Mouse (Mus musculus) adrenal gland, adult 8-10 months (tissue): ENCODE data around the gene Nos1. TPM values are rescaled to one million over a fixed set of nuclear protein-coding genes. Genes with fewer than 3 reads are reported as not detected.
A peak's percentile ranks its signal among the peaks of the same experiment; 100 is the strongest.

ENCODE experiments used
- DNase-seq: peaks from one replicate; pipeline ENCODE4 v3.0.0; 2022
- total RNA-seq, 4 experiments: library from RNA; stranded (reverse); gene quantifications; 2 replicates each; pipeline ENCODE4 v1.2.4; 2022

Nos1 gene
- total RNA-seq, 4 experiments from 2014 or later, result 0.63 to 1.4 (median 0.69) TPM

DNA sequence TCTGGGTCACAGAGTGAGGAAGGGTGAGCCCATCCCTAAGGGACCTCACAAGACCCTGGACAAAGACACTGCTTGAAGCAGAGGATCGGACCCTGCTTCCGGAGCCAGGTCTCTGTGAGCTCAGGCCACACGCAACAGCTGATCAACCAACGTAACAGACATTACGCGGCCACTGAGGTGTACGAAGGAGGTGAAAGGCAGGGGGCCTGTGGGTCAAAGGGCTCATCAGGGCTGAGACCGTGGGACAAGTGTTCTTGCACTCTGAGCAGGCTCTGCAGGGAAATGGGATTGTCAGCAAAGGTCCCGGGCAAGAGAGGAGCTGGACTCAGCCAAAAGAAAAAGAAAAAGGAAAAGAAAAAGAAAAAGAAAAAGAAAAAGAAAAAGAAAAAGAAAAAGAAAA, 186.1 kb downstream of the Nos1 start:
- no peak for DNase-seq

DNA sequence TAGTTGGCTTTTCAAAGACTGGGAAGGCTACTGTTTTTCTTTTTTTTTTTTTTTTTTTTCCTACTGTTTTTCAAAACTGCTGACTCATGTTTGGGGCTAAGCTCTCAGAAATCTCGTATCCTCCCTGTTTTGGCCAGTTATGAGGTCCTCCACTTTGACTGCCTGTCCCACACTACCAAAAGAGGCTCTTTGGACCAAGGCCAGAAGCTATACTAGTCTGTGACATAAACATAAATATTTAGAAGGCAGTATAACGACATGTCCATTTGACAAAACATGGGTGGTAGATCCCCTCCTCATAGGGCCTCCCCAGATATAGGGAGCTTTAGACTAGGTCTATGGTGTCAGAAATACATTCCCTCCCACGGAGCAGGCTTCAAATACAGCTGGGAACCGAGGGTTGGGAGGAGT, 186.8 kb downstream of the Nos1 start:
- DNase-seq, result no peak

DNA sequence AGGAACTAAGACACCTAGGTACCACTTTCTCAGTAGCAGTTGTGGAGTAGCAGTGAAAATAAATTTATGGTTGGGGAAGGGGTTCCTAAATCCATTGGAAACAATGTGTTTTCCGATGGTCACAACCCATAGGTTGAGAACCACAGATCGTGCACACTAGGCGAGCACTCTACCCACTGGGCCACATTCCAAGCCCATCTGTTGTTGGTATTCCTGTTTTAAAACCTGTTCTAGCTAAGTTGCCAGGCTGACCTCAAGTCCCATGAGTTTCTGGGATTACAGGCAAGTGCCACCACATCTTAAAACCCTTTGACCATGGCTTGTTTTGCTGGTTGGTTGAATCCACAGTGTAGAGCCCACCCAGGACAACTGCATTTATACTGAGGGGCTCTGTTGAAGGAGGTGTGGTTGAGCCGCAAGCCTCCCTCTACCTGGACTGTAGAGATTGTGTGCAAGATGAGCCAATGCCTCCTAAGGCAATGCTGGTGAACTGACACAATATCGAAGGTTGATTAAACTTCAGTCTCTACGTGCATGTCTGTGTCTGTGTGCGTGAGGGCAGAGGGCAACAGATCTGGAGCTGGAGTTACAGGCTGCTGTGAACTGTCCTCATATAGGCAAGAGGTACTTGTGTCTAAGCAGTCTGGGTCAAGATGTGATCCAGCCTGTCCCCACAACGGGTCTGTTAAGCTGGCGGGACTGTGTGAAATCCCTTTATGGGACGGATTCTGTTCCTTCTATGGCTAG, 189.0 kb downstream of the Nos1 start:
- DNase-seq, result no peak

DNA sequence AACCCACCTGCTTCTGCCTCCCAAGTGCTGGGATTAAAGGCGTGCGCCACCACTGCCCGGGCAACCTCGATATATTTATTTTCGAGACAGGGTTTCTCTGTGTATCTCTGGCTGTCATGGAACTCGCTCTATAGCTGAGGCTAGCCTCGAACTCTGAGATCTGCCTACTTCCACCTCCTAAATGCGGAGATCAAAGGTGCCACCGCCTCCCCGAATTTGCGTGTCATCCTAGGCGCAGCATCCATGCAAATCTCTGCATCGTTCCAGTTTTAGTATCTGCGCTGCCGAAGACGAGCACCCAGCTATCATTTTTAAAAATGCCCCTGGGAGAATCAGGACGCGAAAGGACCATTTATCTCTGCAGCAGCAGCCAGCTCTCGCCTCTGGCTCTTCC, 195.4 kb downstream of the Nos1 start:
- DNase-seq, result no peak

DNA sequence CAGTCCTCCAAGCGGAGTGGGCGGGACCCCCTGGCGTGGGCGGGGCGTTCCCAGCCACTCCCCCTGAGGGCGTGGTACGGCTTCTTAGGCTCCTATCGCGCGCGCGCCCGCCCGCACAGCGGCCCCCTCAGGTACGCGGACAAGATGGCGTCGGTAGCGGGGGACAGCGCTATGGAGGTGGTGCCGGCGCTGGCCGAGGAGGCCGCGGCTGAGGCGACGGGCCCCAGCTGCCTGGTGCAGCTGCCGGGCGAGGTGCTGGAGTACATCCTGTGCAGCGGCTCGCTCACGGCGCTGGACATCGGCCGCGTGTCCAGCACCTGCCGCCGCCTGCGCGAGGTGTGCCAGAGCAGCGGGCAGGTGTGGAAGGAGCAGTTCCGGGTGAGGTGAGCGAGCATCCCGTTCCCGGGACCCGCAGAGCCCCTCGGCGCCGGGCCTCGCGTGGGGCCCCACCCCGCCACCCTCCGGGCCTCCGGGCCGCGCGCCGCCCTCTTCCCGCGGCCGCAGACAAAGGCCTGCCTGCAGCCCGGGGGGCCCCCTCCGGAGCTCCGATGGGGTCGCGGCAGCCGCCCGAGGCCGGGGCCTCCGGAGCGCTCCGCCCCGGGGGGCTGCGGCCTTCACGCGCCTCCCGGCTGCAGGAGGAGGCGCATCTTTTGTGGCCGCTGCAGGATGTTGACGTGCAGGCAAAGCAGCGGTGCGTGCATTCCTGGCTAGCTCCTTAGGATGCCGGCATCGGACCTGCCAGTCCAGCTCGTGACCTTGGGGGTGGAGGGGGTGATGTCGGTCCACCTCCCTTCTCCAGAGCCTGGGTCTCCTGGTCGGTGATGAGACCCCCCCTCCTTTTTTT, 196.0 kb downstream of the Nos1 start, which contains the start of gene Fbxo21:
Gene Fbxo21, plus strand, starts transcription at position 74 of the 844 bp plus-strand sequence.
- DNase-seq, result peak; percentile 95

- DNase-seq, result no peak
Observed at GRCm38 (mm10) chr5:117977501-117978158, 196.8 kb downstream of the Nos1 start.

DNA sequence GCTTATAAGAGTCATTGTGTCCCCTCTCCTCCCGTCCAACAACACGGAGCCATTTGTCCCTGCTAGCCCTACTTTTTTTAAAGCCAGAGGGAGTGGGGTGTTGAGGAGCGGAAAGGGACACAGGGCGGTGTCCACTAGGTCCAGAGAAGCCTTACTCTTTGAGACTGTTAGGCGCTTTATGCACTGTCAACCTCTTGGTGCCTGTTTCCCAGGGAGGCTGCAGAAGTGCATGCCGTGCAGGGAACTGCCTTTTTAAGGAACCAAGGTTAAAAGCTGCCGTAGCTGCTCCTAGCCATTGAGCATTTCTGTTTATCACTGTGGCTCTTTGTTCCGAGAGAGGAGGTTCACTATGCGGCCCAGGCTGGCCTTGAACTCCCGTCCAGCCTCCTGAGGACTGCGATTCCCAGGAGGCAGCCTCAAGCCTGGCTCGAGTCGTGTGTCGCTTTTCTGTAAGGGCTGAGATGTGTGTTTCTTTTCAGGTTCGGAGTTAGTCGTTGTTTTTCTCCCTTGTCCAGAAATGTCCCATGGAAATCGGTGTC, 197.4 kb downstream of the Nos1 start:
- DNase-seq, result no peak

- DNase-seq, result no peak
Observed at GRCm38 (mm10) chr5:117979082-117979481, 198.2 kb downstream of the Nos1 start.

GRCm38 (mm10) chr5:117980921-117981320, 200.1 kb downstream of the Nos1 start:
- no peak for DNase-seq

- no peak for DNase-seq
Observed at GRCm38 (mm10) chr5:117981943-117982342, 201.1 kb downstream of the Nos1 start.

- no peak for DNase-seq
Observed at GRCm38 (mm10) chr5:117986327-117986726, 205.5 kb downstream of the Nos1 start.

DNA sequence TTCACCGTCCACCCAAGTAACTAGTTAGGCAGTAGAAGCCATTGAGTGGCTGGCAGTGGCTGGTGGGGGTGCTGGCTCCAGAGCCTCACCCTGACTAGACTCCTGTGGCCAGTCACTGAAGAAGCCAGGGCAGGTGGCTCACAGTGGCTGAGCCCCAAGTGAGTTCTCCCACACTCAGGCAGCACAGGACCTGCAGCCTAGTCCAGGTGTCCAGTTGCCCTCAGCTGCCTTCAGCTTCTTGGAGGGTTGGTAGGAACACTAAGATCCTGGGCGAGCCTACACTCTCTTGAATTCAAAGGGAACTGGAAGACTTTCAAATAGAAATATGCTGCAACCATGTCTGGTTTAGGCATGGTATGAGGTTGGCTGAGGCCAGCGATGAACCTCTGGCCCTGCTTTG, 207.1 kb downstream of the Nos1 start:
- no peak for DNase-seq

- DNase-seq, result no peak
Observed at GRCm38 (mm10) chr5:117988367-117988766, 207.5 kb downstream of the Nos1 start.

DNA sequence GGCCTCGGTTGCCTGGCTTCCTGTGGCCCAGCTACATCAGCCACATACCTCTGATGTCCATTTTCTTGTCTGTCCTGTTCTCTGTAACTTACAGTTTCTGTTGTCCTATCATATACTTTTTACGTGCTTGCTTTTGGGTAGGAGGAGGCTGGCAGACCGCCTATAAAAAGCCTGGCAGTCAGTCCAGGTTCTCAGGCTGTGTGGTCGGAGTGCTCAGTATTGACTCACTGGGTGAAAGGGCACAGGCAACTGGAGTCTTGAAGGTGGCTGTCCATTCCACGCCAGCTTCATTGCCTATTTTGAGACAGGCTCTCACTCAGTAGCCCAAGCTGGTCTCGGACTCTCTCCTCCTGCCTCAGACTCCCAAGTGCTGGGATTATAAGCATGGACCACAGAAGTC, 208.9 kb downstream of the Nos1 start:
- DNase-seq, result no peak

- no peak for DNase-seq
Observed at GRCm38 (mm10) chr5:117990957-117991356, 210.1 kb downstream of the Nos1 start.

GRCm38 (mm10) chr5:117993550-117993949, 212.7 kb downstream of the Nos1 start:
- DNase-seq, result no peak

DNA sequence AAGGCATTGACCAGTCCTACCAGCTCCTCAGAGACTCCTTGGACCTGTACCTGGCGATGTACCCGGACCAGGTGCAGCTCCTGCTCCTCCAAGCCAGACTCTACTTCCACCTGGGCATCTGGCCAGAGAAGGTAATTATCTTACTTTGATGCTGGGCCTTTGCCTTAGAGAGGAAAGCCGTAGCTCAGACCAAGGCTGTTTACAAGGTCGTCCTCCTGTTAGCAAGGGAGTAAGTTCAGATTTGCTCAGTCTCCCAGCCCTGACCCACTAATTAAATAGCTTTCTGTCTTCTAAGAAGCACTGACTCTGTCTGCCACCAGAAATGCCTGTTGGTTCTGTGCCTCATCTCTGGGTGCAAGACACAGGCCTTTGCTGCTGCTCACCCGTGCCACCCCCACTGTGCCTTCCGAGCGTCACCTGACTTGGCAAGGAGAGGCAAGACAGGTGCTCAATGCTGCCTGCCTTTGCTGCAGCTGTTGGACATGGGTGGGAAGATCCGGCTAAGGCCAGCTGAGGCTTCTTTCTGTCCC, 214.6 kb downstream of the Nos1 start:
- DNase-seq, result peak; percentile 58

GRCm38 (mm10) chr5:117995911-117996310, 215.1 kb downstream of the Nos1 start:
- no peak for DNase-seq

GRCm38 (mm10) chr5:117996581-117996980, 215.7 kb downstream of the Nos1 start:
- no peak for DNase-seq

- DNase-seq, result no peak
Observed at GRCm38 (mm10) chr5:117997434-117997970, 216.7 kb downstream of the Nos1 start.

DNA sequence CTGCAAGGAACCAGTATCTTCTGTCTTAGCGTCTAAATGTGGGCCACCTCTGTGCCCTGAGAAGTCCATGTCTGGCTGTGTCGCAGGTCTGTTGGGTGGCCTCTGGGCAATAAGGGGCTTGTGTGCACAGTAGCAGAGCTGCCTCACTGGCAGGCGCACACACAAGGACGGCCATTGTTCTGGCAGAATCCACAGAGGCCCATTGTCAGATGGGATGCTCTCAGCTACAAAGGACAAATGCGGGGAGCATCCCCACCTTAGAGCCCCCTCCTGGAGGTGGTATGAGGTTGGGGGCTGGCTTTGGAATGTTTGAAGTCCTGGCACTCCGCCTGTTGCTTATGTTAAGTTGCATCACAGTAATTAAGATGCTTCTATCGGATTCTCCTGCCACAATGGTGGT, 218.2 kb downstream of the Nos1 start:
- no peak for DNase-seq

GRCm38 (mm10) chr5:117999584-117999983, 218.8 kb downstream of the Nos1 start:
- no peak for DNase-seq
